Mouse (Mus musculus) brain, embryonic 18.5 days (tissue): ENCODE results near the gene Trappc3.

ENCODE experiments used
- DNase-seq: peaks from one replicate; pipeline ENCODE4 v3.0.0-alpha.2; 2012; ENCODE audit warnings: low read depth, low spot score

Trappc3 gene

GRCm38 (mm10) chr4:126251655-126252254, 10.4 kb upstream of the Trappc3 start:
- no peak for DNase-seq

GRCm38 (mm10) chr4:126252411-126253237, 9.5 kb upstream of the Trappc3 start:
- DNase-seq: no peak

- DNase-seq: no peak
Measured at GRCm38 (mm10) chr4:126253637-126254272, 8.4 kb upstream of the Trappc3 start.

- no peak for DNase-seq
Measured at GRCm38 (mm10) chr4:126254315-126255112, 7.6 kb upstream of the Trappc3 start.

GRCm38 (mm10) chr4:126255113-126256001, 6.8 kb upstream of the Trappc3 start:
- no peak for DNase-seq

GRCm38 (mm10) chr4:126256131-126256791, 5.9 kb upstream of the Trappc3 start, which contains the start of gene Map7d1:
TSS of gene Map7d1 (minus strand) at chr4:126256343.
- no peak for DNase-seq

GRCm38 (mm10) chr4:126256967-126257881, 4.9 kb upstream of the Trappc3 start:
- no peak for DNase-seq

GRCm38 (mm10) chr4:126259063-126259462, 3.1 kb upstream of the Trappc3 start:
- DNase-seq: no peak

- DNase-seq: no peak
Measured at GRCm38 (mm10) chr4:126259523-126260160, 2.5 kb upstream of the Trappc3 start.

- no peak for DNase-seq
Measured at GRCm38 (mm10) chr4:126260520-126261201, 1.5 kb upstream of the Trappc3 start.

- DNase-seq: no peak
Measured at GRCm38 (mm10) chr4:126261266-126261665, 859 bp upstream of the Trappc3 start.

GRCm38 (mm10) chr4:126261675-126262074, 450 bp upstream of the Trappc3 start:
- DNase-seq: no peak

GRCm38 (mm10) chr4:126269292-126269691, 7.2 kb downstream of the Trappc3 start:
- no peak for DNase-seq

- DNase-seq: no peak
Measured at GRCm38 (mm10) chr4:126273753-126274152, 11.6 kb downstream of the Trappc3 start.

- DNase-seq: no peak
Measured at GRCm38 (mm10) chr4:126275081-126275480, 13.0 kb downstream of the Trappc3 start.

- no peak for DNase-seq
Measured at GRCm38 (mm10) chr4:126275681-126276131, 13.6 kb downstream of the Trappc3 start.

GRCm38 (mm10) chr4:126277906-126278564, 15.9 kb downstream of the Trappc3 start:
- DNase-seq: no peak
